Mouse (Mus musculus) forebrain, embryonic 10.5 days (tissue): ENCODE data around the gene Csn1s2a. TPM values are rescaled to one million over a fixed set of nuclear protein-coding genes. Genes with fewer than 3 reads are reported as not detected.
"Not testable (repeated sequence)": the region's sequence is repeated elsewhere in the genome, so short reads cannot be mapped to it uniquely, and the experiment has no call there.

Experiments
- DNase-seq: peaks from one replicate; pipeline ENCODE4 v3.0.0-alpha.2; 2017; ENCODE audit warnings: low spot score; ENCODE audit errors: extremely low spot score
- H3K27ac ChIP-seq: fragments of 300-500 bp; sonication (generic); 2 replicates; pipeline ENCODE4 v1.5.1; 2016; ENCODE audit warnings: mild to moderate bottlenecking
- H3K27me3 ChIP-seq: fragments of 300-500 bp; sonication (generic); 2 replicates; pipeline ENCODE4 v1.6.1; 2016; ENCODE audit warnings: mild to moderate bottlenecking; ENCODE audit not compliant: poor library complexity, severe bottlenecking
- H3K36me3 ChIP-seq: fragments of 300-500 bp; sonication (generic); replicated peaks from 2 replicates; pipeline ENCODE4 v1.6.1; 2016; ENCODE audit warnings: mild to moderate bottlenecking, moderate library complexity
- H3K4me1 ChIP-seq: fragments of 300-500 bp; sonication (generic); 2 replicates; pipeline ENCODE4 v1.6.1; 2016
- H3K4me3 ChIP-seq: fragments of 300-500 bp; sonication (generic); 2 replicates; pipeline ENCODE4 v1.5.1; 2016; ENCODE audit warnings: mild to moderate bottlenecking, moderate library complexity
- H3K9me3 ChIP-seq: fragments of 300-500 bp; sonication (generic); 2 replicates; pipeline ENCODE4 v1.6.1; 2016; ENCODE audit warnings: mild to moderate bottlenecking, moderate library complexity
- WGBS: fragments of 180-500 bp; shearing (Covaris S2); methylation state at CpG from one replicate; pipeline ENCODE4 v1.1.7; 2016; 5-methylcytosine and 5-hydroxymethylcytosine counted together
- polyA plus RNA-seq: library from polyadenylated mRNA; unstranded; fragments of >200 nt; fragmentation: Nextera tagmentation; extraction: Ambion mirVana; gene quantifications from 2 replicates; pipeline ENCODE4 v1.2.1, GENCODE M21; 2016

Csn1s2a gene
- not detected in 2 replicates for polyA plus RNA-seq

DNA sequence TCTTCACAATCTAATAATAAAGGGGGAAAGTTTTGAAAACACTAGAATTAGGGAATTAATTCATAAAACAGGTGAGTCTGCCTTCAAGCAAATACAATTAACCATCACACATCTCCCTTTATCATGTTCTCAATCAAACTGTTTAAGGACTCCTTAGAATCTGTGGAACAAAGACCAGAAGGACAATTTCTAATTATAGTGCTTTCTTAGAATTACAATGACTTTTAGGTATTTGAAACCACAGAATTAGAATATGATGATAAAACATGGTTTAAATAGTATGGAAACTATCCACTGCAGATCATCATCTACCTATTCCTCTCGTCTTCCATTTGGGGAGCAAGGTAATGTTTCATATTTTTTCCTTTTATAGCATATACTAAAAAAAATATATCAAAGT lies at the start of gene Csn1s2a:
Gene Csn1s2a, plus strand, starts transcription at position 301 of the 400 bp plus-strand sequence.
- Histone ChIP-seq H3K4me1 (no peaks in the 10 kb centered on the region), H3K27me3 (no peaks in the 10 kb centered on the region), H3K9me3 (no peaks in the 10 kb centered on the region), H3K36me3 (no peaks in the 10 kb centered on the region), H3K27ac (no peak within 1 kb of the TSS), H3K4me3 (no peak within 1 kb of the TSS)
- no peak for DNase-seq
- 87% methylated on average over 1 of the region's 1 CpGs for WGBS

DNA sequence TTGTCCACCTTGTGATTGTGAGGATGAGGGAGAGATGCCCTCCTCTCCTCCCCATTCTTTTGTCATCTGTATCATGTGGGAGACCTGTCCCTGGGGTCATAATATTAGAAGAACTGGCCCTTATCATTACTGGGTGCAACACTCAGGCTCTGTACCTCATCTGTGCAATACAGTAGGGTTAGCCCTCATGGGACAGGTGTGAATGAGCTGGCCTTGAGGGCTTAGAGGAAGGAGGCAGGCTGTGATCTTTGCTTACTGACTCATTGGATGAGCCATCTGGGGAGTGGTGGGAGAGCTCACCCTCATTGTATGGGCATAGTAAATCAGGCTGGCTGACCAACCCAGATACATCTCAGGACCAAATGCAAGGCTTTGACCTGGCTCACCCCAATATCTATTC lies 39.5 kb upstream of the Csn1s2a start:
- no peaks in the 10 kb centered on the region for H3K36me3 ChIP-seq
- no peak overlapping the region for H3K4me3 ChIP-seq
- H3K9me3 ChIP-seq: no peaks in the 10 kb centered on the region
- H3K4me1 ChIP-seq: no peaks in the 10 kb centered on the region
- H3K27ac ChIP-seq: no peak overlapping the region
- DNase-seq: no peak
- no peaks in the 10 kb centered on the region for H3K27me3 ChIP-seq

DNA sequence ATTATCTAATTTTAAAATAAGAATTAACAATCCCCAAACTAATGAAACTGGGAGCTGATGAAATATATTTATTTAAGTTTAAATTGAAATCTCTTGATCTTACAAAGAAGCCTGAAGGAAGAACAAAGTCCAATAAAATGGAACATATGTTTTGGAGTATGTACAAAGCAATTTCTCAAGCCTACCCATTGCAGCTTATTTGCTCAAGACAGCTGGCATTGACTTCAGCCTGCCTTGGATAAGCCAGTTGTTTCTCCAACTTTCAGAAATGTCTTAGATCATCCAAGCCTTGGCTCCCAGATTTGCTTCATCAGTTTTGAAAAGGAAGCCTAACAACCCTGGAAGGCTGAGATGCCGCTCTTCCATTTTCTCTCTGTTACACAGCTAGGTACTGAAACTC lies 20.9 kb upstream of the Csn1s2a start:
- no peak for DNase-seq
- Histone ChIP-seq H3K27ac (no peak overlapping the region), H3K4me1 (no peaks in the 10 kb centered on the region), H3K4me3 (no peak overlapping the region), H3K9me3 (no peaks in the 10 kb centered on the region), H3K27me3 (no peaks in the 10 kb centered on the region), H3K36me3 (no peaks in the 10 kb centered on the region)
- 89% methylated on average over 1 of the region's 1 CpGs for WGBS

DNA sequence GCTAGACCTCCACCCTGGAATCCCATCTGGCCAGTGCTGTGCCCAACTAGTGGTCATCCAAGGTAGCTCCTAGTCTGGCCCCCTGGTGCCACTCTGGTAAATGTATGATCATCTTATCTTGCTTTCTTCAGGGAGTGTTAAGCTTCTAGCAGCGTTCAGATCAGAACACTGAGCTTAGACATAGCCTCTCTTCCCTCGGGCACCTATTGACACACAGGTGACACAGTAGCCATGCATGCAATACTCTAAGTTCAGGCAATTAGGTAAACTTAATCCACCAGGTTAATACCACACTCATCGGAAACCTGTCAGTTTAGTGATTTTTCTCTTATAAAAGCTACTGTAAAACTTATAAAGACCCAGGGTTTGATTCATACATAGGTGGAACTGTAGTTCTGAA lies 9.8 kb upstream of the Csn1s2a start:
- H3K9me3 ChIP-seq: no peaks in the 10 kb centered on the region
- no peak overlapping the region for H3K4me3 ChIP-seq
- WGBS: 88% methylated on average over 3 of the region's 3 CpGs
- no peaks in the 10 kb centered on the region for H3K27me3 ChIP-seq
- H3K27ac ChIP-seq: no peak overlapping the region
- H3K36me3 ChIP-seq: no peaks in the 10 kb centered on the region
- no peak for DNase-seq
- no peaks in the 10 kb centered on the region for H3K4me1 ChIP-seq

DNA sequence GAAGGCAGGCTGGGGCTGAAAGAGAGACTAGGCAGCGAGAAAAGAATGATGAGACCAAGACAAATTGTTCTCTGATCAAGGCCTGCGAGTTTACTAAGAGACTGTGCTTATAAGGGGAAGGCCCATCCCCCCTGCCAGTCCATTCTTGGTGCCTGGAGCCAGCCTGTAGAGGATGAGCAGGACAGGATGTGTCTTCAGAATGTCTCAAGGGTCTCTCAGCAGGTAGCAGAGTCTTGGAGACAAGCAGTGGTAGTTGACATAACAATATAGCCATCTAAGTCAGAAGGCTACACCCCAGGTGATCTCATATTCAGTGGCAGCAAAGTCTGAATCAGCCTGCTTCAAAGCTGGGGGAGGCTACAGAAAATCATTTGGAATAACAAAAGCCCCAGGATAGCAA lies 2.2 kb upstream of the Csn1s2a start:
- WGBS: 47% methylated on average over 2 of the region's 2 CpGs
- H3K27me3 ChIP-seq, H3K36me3 ChIP-seq, H3K27ac ChIP-seq, H3K4me3 ChIP-seq, H3K4me1 ChIP-seq, H3K9me3 ChIP-seq, DNase-seq: not testable (repeated sequence)

DNA sequence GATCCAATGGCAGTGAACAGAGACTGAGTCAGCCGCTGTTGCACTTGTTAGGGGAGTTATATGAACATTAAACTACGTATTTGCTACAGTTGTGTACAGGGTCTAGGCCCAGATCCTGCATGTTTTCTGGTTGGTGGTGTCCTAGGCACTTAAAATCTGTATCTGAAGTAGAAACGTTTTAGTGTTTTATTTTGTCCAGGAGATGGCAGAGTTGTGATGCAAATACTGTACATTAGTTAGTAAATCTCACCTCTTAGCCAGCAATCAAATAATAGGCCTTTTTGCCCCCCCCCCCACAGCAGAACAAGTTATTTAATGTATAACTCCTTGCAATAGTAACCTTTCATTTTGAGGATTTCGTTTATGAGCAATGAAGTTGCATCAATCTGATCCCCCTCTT lies 8.4 kb downstream of the Csn1s2a start:
- WGBS: 65% methylated on average over 4 of the region's 4 CpGs
- no peak overlapping the region for H3K27ac ChIP-seq

DNA sequence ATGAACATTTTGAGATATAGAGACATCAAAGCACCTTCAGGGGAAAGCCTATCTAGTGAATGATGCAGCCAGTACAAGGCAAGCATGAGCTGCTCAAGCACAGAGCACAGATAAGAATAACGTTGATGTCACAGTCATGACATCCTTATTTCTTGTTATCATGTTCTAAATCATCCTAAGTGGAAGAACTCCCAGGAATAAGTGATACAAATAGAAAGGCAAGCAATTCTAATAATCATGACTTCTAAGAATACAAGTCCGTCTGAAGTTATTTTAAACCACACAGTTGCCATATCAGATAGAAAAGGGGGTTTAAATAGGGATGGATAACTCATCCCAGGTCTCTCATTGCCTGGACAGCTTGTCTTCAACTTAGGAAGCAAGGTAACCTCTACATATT lies 33.4 kb downstream of the Csn1s2a start, which contains the start of gene Csn1s2b:
Gene Csn1s2b, plus strand, starts transcription at position 301 of the 400 bp plus-strand sequence.
- no peaks in the 10 kb centered on the region for H3K4me1 ChIP-seq
- 86% methylated on average over 2 of the region's 2 CpGs for WGBS

More for the DNA sequence above, 8.4 kb downstream of the Csn1s2a start:
- no peak for DNase-seq
- H3K4me3 ChIP-seq: no peak overlapping the region
- H3K27me3 ChIP-seq: no peaks in the 10 kb centered on the region
- H3K36me3 ChIP-seq: no peaks in the 10 kb centered on the region
- no peaks in the 10 kb centered on the region for H3K4me1 ChIP-seq
- H3K9me3 ChIP-seq: no peaks in the 10 kb centered on the region

DNA sequence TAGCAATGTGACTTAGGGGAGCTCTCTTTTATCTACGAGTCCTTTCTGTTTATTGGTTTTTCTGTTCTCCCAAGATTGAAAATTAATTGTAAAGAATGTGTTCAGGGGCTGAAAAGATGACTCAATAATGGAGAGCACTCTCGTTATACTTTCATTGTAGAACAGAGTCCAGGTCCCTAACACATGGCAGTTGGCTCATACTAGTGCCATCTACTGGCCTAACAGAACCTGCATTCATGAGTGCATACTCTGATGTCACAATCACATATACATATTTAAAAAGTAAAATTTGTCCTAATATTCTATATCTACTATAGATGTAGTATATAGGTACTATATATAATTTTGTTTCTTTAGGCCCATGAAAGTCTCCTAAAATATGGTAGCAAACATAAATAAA lies 34.9 kb downstream of the Csn1s2a start:
- no peak for DNase-seq
- no peaks in the 10 kb centered on the region for H3K36me3 ChIP-seq
- H3K27ac ChIP-seq: no peak overlapping the region
- 62% methylated on average over 2 of the region's 2 CpGs for WGBS
- H3K9me3 ChIP-seq: no peaks in the 10 kb centered on the region
- no peaks in the 10 kb centered on the region for H3K27me3 ChIP-seq
- H3K4me1 ChIP-seq: no peaks in the 10 kb centered on the region
- H3K4me3 ChIP-seq: no peak overlapping the region

More for the DNA sequence above, 33.4 kb downstream of the Csn1s2a start, which contains the start of gene Csn1s2b:
- H3K4me3 ChIP-seq: no peak within 1 kb of the TSS
- no peaks in the 10 kb centered on the region for H3K36me3 ChIP-seq
- no peak for DNase-seq
- no peaks in the 10 kb centered on the region for H3K9me3 ChIP-seq
- no peaks in the 10 kb centered on the region for H3K27me3 ChIP-seq
- no peak within 1 kb of the TSS for H3K27ac ChIP-seq

DNA sequence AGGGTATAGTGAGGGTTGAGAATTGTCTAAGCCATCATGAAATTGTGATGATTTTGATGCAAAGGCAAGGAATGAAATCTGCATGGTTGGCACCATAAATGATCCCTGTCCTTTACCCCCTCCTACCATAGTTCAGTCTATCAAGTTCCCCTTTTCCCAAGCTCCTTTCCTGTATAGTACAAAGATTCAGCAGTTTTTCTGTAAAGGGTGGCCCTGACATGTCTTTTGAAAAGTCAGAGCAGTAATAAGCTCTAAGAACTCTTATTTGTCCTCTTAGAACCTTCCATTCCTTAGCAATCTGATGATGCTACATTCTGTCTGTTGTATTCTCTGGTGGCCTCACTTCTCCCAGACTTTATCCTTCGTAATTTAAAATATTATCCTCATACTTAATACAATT lies 51.0 kb downstream of the Csn1s2a start, which contains the start of gene Prr27:
Gene Prr27, plus strand, starts transcription at position 301 of the 400 bp plus-strand sequence.
- no peaks in the 10 kb centered on the region for H3K27me3 ChIP-seq
- no peaks in the 10 kb centered on the region for H3K4me1 ChIP-seq
- no peak within 1 kb of the TSS for H3K27ac ChIP-seq
- no peak within 1 kb of the TSS for H3K4me3 ChIP-seq
- WGBS: 82% methylated on average over 1 of the region's 1 CpGs
- no peaks in the 10 kb centered on the region for H3K36me3 ChIP-seq
- H3K9me3 ChIP-seq: no peaks in the 10 kb centered on the region
- no peak for DNase-seq

Other genes starting within 250 kb of the Csn1s2a start
- not detected in 2 replicates for gene Sult1b1, start 236.4 kb upstream of the Csn1s2a start, polyA plus RNA-seq
- gene Sult1d1, start 205.5 kb upstream of the Csn1s2a start, polyA plus RNA-seq: not detected in 2 replicates
- 1.0 and 1.7 TPM in 2 replicates for gene Sult1e1, start 183.0 kb upstream of the Csn1s2a start, polyA plus RNA-seq
- not detected in 2 replicates for gene Csn1s1, start 108.4 kb upstream of the Csn1s2a start, polyA plus RNA-seq
- not detected in 2 replicates for gene Csn2, start 74.9 kb upstream of the Csn1s2a start, polyA plus RNA-seq
- not detected in 2 replicates for gene Csn1s2b, start 33.5 kb downstream of the Csn1s2a start, polyA plus RNA-seq
- not detected in 2 replicates for gene Prr27, start 51.1 kb downstream of the Csn1s2a start, polyA plus RNA-seq
- not detected in 2 replicates for gene Odam, start 110.5 kb downstream of the Csn1s2a start, polyA plus RNA-seq
- 0.37 and 0.52 TPM in 2 replicates for gene Csn3, start 151.0 kb downstream of the Csn1s2a start, polyA plus RNA-seq
- gene 2310003L06Rik, start 194.9 kb downstream of the Csn1s2a start, polyA plus RNA-seq: not detected in 2 replicates
- gene Gm28434, start 194.9 kb downstream of the Csn1s2a start, polyA plus RNA-seq: not detected in 2 replicates
- not detected in 2 replicates for gene Cabs1, start 204.9 kb downstream of the Csn1s2a start, polyA plus RNA-seq
- gene Smr3a, start 228.0 kb downstream of the Csn1s2a start, polyA plus RNA-seq: not detected in 2 replicates